In the genomic region with DNA sequence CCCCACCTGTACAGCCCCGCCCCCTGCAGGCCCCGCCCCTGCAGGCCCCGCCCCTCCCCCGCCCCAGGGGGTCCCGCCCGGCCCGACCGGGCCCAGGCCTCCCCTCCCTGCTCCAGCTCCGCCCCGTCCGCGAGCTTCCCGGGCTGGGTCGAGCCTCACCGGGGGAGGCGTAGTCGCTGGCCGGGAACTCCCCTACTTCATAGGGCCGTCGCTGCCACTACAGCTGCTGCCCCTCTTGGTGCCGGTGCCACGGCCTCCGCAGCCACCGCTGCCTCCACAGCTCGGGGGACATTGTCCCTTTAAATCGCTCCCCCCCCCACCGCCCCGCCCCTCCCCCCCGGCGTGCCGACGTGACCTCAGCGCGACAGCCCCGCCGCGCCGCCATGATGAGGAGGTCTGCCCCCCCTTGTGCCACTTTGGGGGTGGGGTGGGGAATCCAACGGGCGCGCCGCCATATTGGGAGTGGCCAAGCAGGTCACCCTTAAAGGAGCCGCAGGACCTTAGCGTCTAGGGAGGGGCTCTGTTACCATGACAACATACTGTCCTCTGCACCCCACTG, we compare ENCODE assay signal across 8 mouse cellular contexts. TPM values are rescaled to one million over a fixed set of nuclear protein-coding genes. Genes with fewer than 3 reads are reported as not detected.
DNase-seq lines count a peak whose midpoint lies in the region; ATAC-seq and TF ChIP-seq lines count a peak whose summit lies in the region.

A gene (minus strand): TSS at position 339 of the 559 bp plus-strand sequence.

- no peaks in the 10 kb centered on the region for H3K27me3 ChIP-seq in MEL (ENCODE audit: control insufficient read depth in 1 of 2, insufficient read depth in 2 of 2, low read length in 2 of 2)
- H3K27me3 ChIP-seq in hindbrain, embryonic 10.5 days (ENCODE audit: insufficient read depth, poor library complexity, severe bottlenecking) = peaks cover 43% of the 10 kb centered on the region
- no peaks in the 10 kb centered on the region; the same call in 1 of the 2 replicates for H3K27me3 ChIP-seq in lung, postnatal 0 days (replicated peaks; ENCODE audit: insufficient read depth, low read length)

- no peaks in the 10 kb centered on the region; the same call in 1 of the 2 replicates for H3K79me2 ChIP-seq in MEL (ENCODE audit: control insufficient read depth, insufficient read depth, low read length, poor library complexity)

- H3K36me3 ChIP-seq in MEL (ENCODE audit: control insufficient read depth in 1 of 2, insufficient read depth in 2 of 2, low read length in 2 of 2) = no peaks in the 10 kb centered on the region
- peaks cover 11% of the 10 kb centered on the region; the same call in 1 of the 2 replicates for H3K36me3 ChIP-seq in hindbrain, embryonic 10.5 days
- H3K36me3 ChIP-seq in lung, postnatal 0 days (ENCODE audit: insufficient read depth, low read length) = 0 out of 2 replicates have a peak, but pooled peaks cover 5% of the 10 kb centered on the region

- WGBS in hindbrain, embryonic 10.5 days = under 1% methylated on average over 38 of the region's 44 CpGs
- 1% methylated on average over 22 of the region's 44 CpGs for WGBS in lung, postnatal 0 days

- H3K4me1 ChIP-seq in MEL (ENCODE audit: control insufficient read depth in 1 of 2, insufficient read depth in 2 of 2, low read length in 2 of 2) = peaks cover 0 to 6% of the 10 kb centered on the region in 2 experiments; a peak in 1 of 4 replicates
- peaks cover 25% of the 10 kb centered on the region for H3K4me1 ChIP-seq in hindbrain, embryonic 10.5 days (replicated peaks)
- no peaks in the 10 kb centered on the region for H3K4me1 ChIP-seq in lung, postnatal 0 days (ENCODE audit: insufficient read depth, low read depth, low read length)

- peak within 1 kb of the TSS; percentile 97 for H3K9ac ChIP-seq in MEL (ENCODE audit: control insufficient read depth, low read depth, low read length, poor library complexity, severe bottlenecking)
- peak within 1 kb of the TSS; percentile 76 for H3K9ac ChIP-seq in lung, postnatal 0 days (replicated peaks; ENCODE audit: low read depth)

- no peak for TF ChIP-seq RAD21 in MEL (IDR thresholded peaks at IDR 0.05; ENCODE audit: low read depth, low read length)

- peak within 1 kb of the TSS; percentile 37; the same call in 1 of the 2 replicates for H3K27ac ChIP-seq in MEL (ENCODE audit: control insufficient read depth, low read depth, low read length)
- H3K27ac ChIP-seq in hindbrain, embryonic 10.5 days = peak within 1 kb of the TSS; percentile 96
- peak within 1 kb of the TSS; percentile 85 for H3K27ac ChIP-seq in lung, postnatal 0 days (ENCODE audit: low read length)

- no peak for TF ChIP-seq CTCF in MEL (IDR thresholded peaks at IDR 0.05 in 2 of 3, conservative IDR thresholded peaks at IDR 0.05 in 1 of 3; ENCODE audit: control insufficient read depth in 1 of 3, insufficient read depth in 1 of 3, low read depth in 2 of 3, low read length in 3 of 3, poor library complexity in 1 of 3, severe bottlenecking in 1 of 3)
- no peak for TF ChIP-seq CTCF in lung, postnatal 0 days (IDR thresholded peaks at IDR 0.05)

- H3K4me2 ChIP-seq in lung, postnatal 0 days (replicated peaks; ENCODE audit: low read depth, low read length) = peak within 1 kb of the TSS; percentile 99

- peak in 1 of 2 experiments; percentile 44; a peak in 2 of 4 replicates for TF ChIP-seq EP300 in MEL (IDR thresholded peaks at IDR 0.05; ENCODE audit: low read depth in 1 of 2, low read length in 2 of 2)
- 0 out of 2 replicates have a peak, but pooled peaks have one; percentile 5 for TF ChIP-seq EP300 in lung, postnatal 0 days (IDR thresholded peaks at IDR 0.05)

- H3K4me3 ChIP-seq in MEL (ENCODE audit: control insufficient read depth in 1 of 2, insufficient read depth in 1 of 2, low read depth in 2 of 2, low read length in 2 of 2) = peak within 1 kb of the TSS; percentile 96
- peak within 1 kb of the TSS; percentile 84 for H3K4me3 ChIP-seq in hindbrain, embryonic 10.5 days
- peak within 1 kb of the TSS; percentile 75 for H3K4me3 ChIP-seq in lung, postnatal 0 days (ENCODE audit: low read depth, low read length)

- peak; percentile 93 for DNase-seq in MEL (ENCODE audit: low read depth, low spot score)
- DNase-seq in cerebellum, adult 8-10 months = peak; percentile 98
- peak; percentile 92 for DNase-seq in hindbrain, embryonic 10.5 days (ENCODE audit: low spot score)
- DNase-seq in layer of hippocampus, adult 9-11 months = peak; percentile 95
- DNase-seq in lung, postnatal 0 days (ENCODE audit: low spot score) = peak; percentile 96
- peak; percentile 92 for DNase-seq in ovary, postnatal 14 days (ENCODE audit: low spot score)
- peak; percentile 93 for DNase-seq in thymus, postnatal 14 days

- H3K9me3 ChIP-seq in MEL (replicated peaks; ENCODE audit: insufficient read depth, low read length) = no peaks in the 10 kb centered on the region
- no peaks in the 10 kb centered on the region for H3K9me3 ChIP-seq in hindbrain, embryonic 10.5 days
- H3K9me3 ChIP-seq in lung, postnatal 0 days (ENCODE audit: low read length) = no peaks in the 10 kb centered on the region

- ATAC-seq in frontal cortex, adult (ENCODE audit: low TSS enrichment) = peak; percentile 78
- ATAC-seq in lung, postnatal 0 days = peak; percentile 92

- TF ChIP-seq POLR2A in MEL (IDR thresholded peaks at IDR 0.05; ENCODE audit: control insufficient read depth in 1 of 2, insufficient read depth in 1 of 2, low read depth in 1 of 2, low read length in 2 of 2, poor library complexity in 1 of 2) = peak in 1 of 2 experiments; percentile 44; a peak in 2 of 4 replicates

TF ChIP-seq in MEL, 35 proteins besides CTCF, POLR2A, EP300 and RAD21:
- TF ChIP-seq HCFC1 (IDR thresholded peaks at IDR 0.05; ENCODE audit: low read depth, low read length) (peak; percentile 94), TAL1 (IDR thresholded peaks at IDR 0.05; ENCODE audit: low read length) (no peak), BHLHE40 (IDR thresholded peaks at IDR 0.05; ENCODE audit: borderline replicate concordance, low read depth, low read length) (no peak), NELFE (IDR thresholded peaks at IDR 0.05; ENCODE audit: low read depth, low read length) (no peak), MAFK (IDR thresholded peaks at IDR 0.05; ENCODE audit: borderline replicate concordance, low read depth, low read length) (no peak), KAT2A (conservative IDR thresholded peaks at IDR 0.05; ENCODE audit: low read depth, low read length) (no peak; the same call in 1 of the 2 replicates), CHD2 (IDR thresholded peaks at IDR 0.05; ENCODE audit: low read length) (peak; percentile 62), NRF1 (IDR thresholded peaks at IDR 0.05; ENCODE audit: insufficient read depth, low read depth, low read length, poor library complexity, severe bottlenecking) (peak; percentile 53; the same call in 1 of the 2 replicates), RCOR1 (IDR thresholded peaks at IDR 0.05; ENCODE audit: low read depth, low read length) (0 out of 2 replicates have a peak, but pooled peaks have one; percentile 52), MAZ (IDR thresholded peaks at IDR 0.05; ENCODE audit: low read depth, low read length) (peak; percentile 99; the same call in 1 of the 2 replicates), MYC (IDR thresholded peaks at IDR 0.05; ENCODE audit: low read depth, low read length) (no peak), JUND (IDR thresholded peaks at IDR 0.05; ENCODE audit: low read depth, low read length) (no peak), TBP (IDR thresholded peaks at IDR 0.05; ENCODE audit: low read depth, low read length) (no peak), ZMIZ1 (IDR thresholded peaks at IDR 0.05; ENCODE audit: low read depth, low read length) (no peak), MAX (IDR thresholded peaks at IDR 0.05; ENCODE audit: low read length) (no peak), MYB (IDR thresholded peaks at IDR 0.05; ENCODE audit: low read depth, low read length) (peak; percentile 55), POLR2AphosphoS2 (IDR thresholded peaks at IDR 0.05; ENCODE audit: low read length) (no peak), ZC3H11A (IDR thresholded peaks at IDR 0.05; ENCODE audit: low read depth, low read length) (no peak), SMC3 (IDR thresholded peaks at IDR 0.05; ENCODE audit: low read depth, low read length) (no peak), SIN3A (IDR thresholded peaks at IDR 0.05; ENCODE audit: low read length) (peak; percentile 96), ELF1 (IDR thresholded peaks at IDR 0.05; ENCODE audit: low read depth, low read length) (peak; percentile 49; the same call in 1 of the 2 replicates), MXI1 (IDR thresholded peaks at IDR 0.05; ENCODE audit: low read depth, low read length) (peak; percentile 50), GATA1 (IDR thresholded peaks at IDR 0.05; ENCODE audit: low read depth, low read length) (no peak), E2F4 (IDR thresholded peaks at IDR 0.05; ENCODE audit: borderline replicate concordance, low read depth, low read length) (no peak), CHD1 (IDR thresholded peaks at IDR 0.05; ENCODE audit: low read depth, low read length) (no peak), ZNF384 (IDR thresholded peaks at IDR 0.05; ENCODE audit: low read depth, low read length) (no peak), ETS1 (IDR thresholded peaks at IDR 0.05; ENCODE audit: low read depth, low read length) (peak; percentile 38; the same call in 1 of the 2 replicates), GABPA (IDR thresholded peaks at IDR 0.05; ENCODE audit: low read depth, low read length) (no peak), TCF12 (IDR thresholded peaks at IDR 0.05; ENCODE audit: low read depth, low read length) (peak; percentile 17; the same call in 1 of the 2 replicates), ZKSCAN1 (IDR thresholded peaks at IDR 0.05; ENCODE audit: low read depth, low read length) (no peak)

RNA-seq across cellular contexts. Expression of the gene that starts here (rescaled TPM):
- total RNA-seq in MEL (2012; rRNA removed) = 4.4 and 5.6 TPM in 2 replicates
- 10 to 100 TPM in 1 of 2 experiments, not detected in 1; 44.1 TPM for polyA plus RNA-seq in MEL (2012; ENCODE audit: insufficient read depth in 1 of 2, insufficient read length in 2 of 2, low read depth in 1 of 2, low replicate concordance in 2 of 2, missing spikeins in 1 of 2)
- 25.1 and 34.7 TPM in 2 replicates for polyA plus RNA-seq in hindbrain, embryonic 10.5 days (2016; fragmentation: Nextera tagmentation; extraction: Ambion mirVana)
- 12.1 and 12.8 TPM in 2 replicates for polyA plus RNA-seq in lung, postnatal 0 days (2015; fragmentation: Nextera tagmentation; extraction: Ambion mirVana)

Comparison
In these comparisons a context has a peak if more than half of its experiments do, and no peak if none do; other contexts are left out.
1. Peak in every context shown above with its lines: DNase-seq, ATAC-seq, H3K4me3 ChIP-seq and H3K27ac ChIP-seq.
2. H3K27ac ChIP-seq: peak in every context shown above with its lines; median percentile 96 in hindbrain, embryonic 10.5 days; 85 in lung, postnatal 0 days; 37 in MEL.